Mouse (Mus musculus) heart, embryonic 11.5 days (tissue): ENCODE data around the gene Pde4d. TPM values are rescaled to one million over a fixed set of nuclear protein-coding genes. Genes with fewer than 3 reads are reported as not detected.

Experiments
- ATAC-seq: fragments of 200-750 bp; cut with Nextera tagmentation; replicated peaks from 2 replicates; pipeline ENCODE4 v1.8.0; 2017; ENCODE audit warnings: moderate library complexity; ENCODE audit not compliant: insufficient number of reproducible peaks, low FRiP score, low TSS enrichment
- H3K27ac ChIP-seq: fragments of 300-500 bp; sonication (generic); 2 replicates; pipeline ENCODE4 v1.5.1; 2014; ENCODE audit warnings: mild to moderate bottlenecking, low read depth, low read length
- H3K27me3 ChIP-seq: fragments of 300-500 bp; sonication (generic); 2 replicates; pipeline ENCODE4 v1.6.1; 2014; ENCODE audit warnings: mild to moderate bottlenecking, low read length, mixed read lengths; ENCODE audit not compliant: control insufficient read depth, insufficient read depth
- H3K36me3 ChIP-seq: fragments of 300-500 bp; sonication (generic); 2 replicates; pipeline ENCODE4 v1.6.1; 2014; ENCODE audit warnings: mild to moderate bottlenecking, low read length, moderate library complexity, mixed read lengths; ENCODE audit not compliant: control insufficient read depth, insufficient read depth
- H3K4me1 ChIP-seq: fragments of 300-500 bp; sonication (generic); 2 replicates; pipeline ENCODE4 v1.6.1; 2014; ENCODE audit warnings: low read length; ENCODE audit not compliant: control insufficient read depth, insufficient read depth
- H3K4me2 ChIP-seq: fragments of 300-500 bp; sonication (generic); 2 replicates; pipeline ENCODE4 v1.6.1; 2014; ENCODE audit warnings: mild to moderate bottlenecking, moderate library complexity
- H3K4me3 ChIP-seq: fragments of 300-500 bp; sonication (generic); 2 replicates; pipeline ENCODE4 v1.5.1; 2014; ENCODE audit warnings: low read depth, low read length
- H3K9ac ChIP-seq: fragments of 300-500 bp; sonication (generic); 2 replicates; pipeline ENCODE4 v1.6.1; 2014; ENCODE audit warnings: mild to moderate bottlenecking, low read depth, low read length, moderate library complexity
- H3K9me3 ChIP-seq: fragments of 300-500 bp; sonication (generic); replicated peaks from 2 replicates; pipeline ENCODE4 v1.6.1; 2016; ENCODE audit warnings: low read length; ENCODE audit not compliant: control insufficient read depth
- WGBS: fragments of 180-500 bp; shearing (Covaris S2); extraction: QIAGEN DNeasy Blood & Tissue Kit; methylation state at CpG from one replicate; pipeline ENCODE4 v1.1.7; 2014; ENCODE audit not compliant: insufficient replicate concordance; 5-methylcytosine and 5-hydroxymethylcytosine counted together
- polyA plus RNA-seq: library from polyadenylated mRNA; unstranded; fragments of >200 nt; fragmentation: Nextera tagmentation; extraction: Ambion mirVana; gene quantifications from 2 replicates; pipeline ENCODE4 v1.2.1, GENCODE M21; 2014

Pde4d gene
- polyA plus RNA-seq, 1 experiment from 2014 or later: 27.8 TPM

GRCm38 (mm10) chr13:109191176-109191575 is 741.4 kb downstream of the Pde4d start:
- Histone ChIP-seq H3K4me2 (no peak overlapping the region), H3K4me3 (no peak overlapping the region), H3K36me3 (no peaks in the 10 kb centered on the region), H3K4me1 (no peaks in the 10 kb centered on the region), H3K27me3 (no peaks in the 10 kb centered on the region), H3K9me3 (no peaks in the 10 kb centered on the region), H3K9ac (no peak overlapping the region), H3K27ac (no peak overlapping the region)
- WGBS: 74% methylated on average over 4 of the region's 4 CpGs
- no peak for ATAC-seq

- WGBS: 35% methylated on average over 9 of the region's 9 CpGs
- Histone ChIP-seq H3K27me3 (no peaks in the 10 kb centered on the region), H3K9me3 (no peaks in the 10 kb centered on the region), H3K9ac (no peak overlapping the region), H3K36me3 (no peaks in the 10 kb centered on the region), H3K4me2 (no peak overlapping the region), H3K4me3 (no peak overlapping the region), H3K27ac (no peak overlapping the region), H3K4me1 (no peaks in the 10 kb centered on the region)
- ATAC-seq: no peak
Measured at GRCm38 (mm10) chr13:109205541-109205940, 755.8 kb downstream of the Pde4d start.

GRCm38 (mm10) chr13:109208607-109209006 is 758.9 kb downstream of the Pde4d start:
- peaks cover 3% of the 10 kb centered on the region; the same call in 1 of the 2 replicates for H3K27me3 ChIP-seq
- H3K36me3 ChIP-seq: no peaks in the 10 kb centered on the region
- no peak overlapping the region for H3K4me3 ChIP-seq
- peaks cover 3% of the 10 kb centered on the region; the same call in 1 of the 2 replicates for H3K4me1 ChIP-seq
- H3K9me3 ChIP-seq: no peaks in the 10 kb centered on the region
- 91% methylated on average over 16 of the region's 16 CpGs for WGBS
- no peak overlapping the region for H3K9ac ChIP-seq
- H3K27ac ChIP-seq: no peak overlapping the region
- H3K4me2 ChIP-seq: no peak overlapping the region
- ATAC-seq: no peak

- H3K36me3 ChIP-seq: no peaks in the 10 kb centered on the region
- ATAC-seq: no peak
- no peak overlapping the region for H3K4me2 ChIP-seq
- no peaks in the 10 kb centered on the region for H3K9me3 ChIP-seq
- H3K27me3 ChIP-seq: peaks cover 3% of the 10 kb centered on the region; the same call in 1 of the 2 replicates
- H3K4me1 ChIP-seq: peaks cover 3% of the 10 kb centered on the region; the same call in 1 of the 2 replicates
- H3K9ac ChIP-seq: no peak overlapping the region
- no peak overlapping the region for H3K4me3 ChIP-seq
- 63% methylated on average over 6 of the region's 6 CpGs for WGBS
- no peak overlapping the region for H3K27ac ChIP-seq
Measured at GRCm38 (mm10) chr13:109209413-109209812, 759.7 kb downstream of the Pde4d start.

- no peak overlapping the region for H3K27ac ChIP-seq
- H3K9ac ChIP-seq: no peak overlapping the region
- WGBS: 4% methylated on average over 4 of the region's 4 CpGs
- peaks cover 3% of the 10 kb centered on the region; the same call in 1 of the 2 replicates for H3K27me3 ChIP-seq
- peaks cover 3% of the 10 kb centered on the region; the same call in 1 of the 2 replicates for H3K4me1 ChIP-seq
- no peak overlapping the region for H3K4me2 ChIP-seq
- no peaks in the 10 kb centered on the region for H3K36me3 ChIP-seq
- ATAC-seq: no peak
- no peak overlapping the region for H3K4me3 ChIP-seq
- H3K9me3 ChIP-seq: no peaks in the 10 kb centered on the region
Measured at GRCm38 (mm10) chr13:109210403-109210802, 760.7 kb downstream of the Pde4d start.

GRCm38 (mm10) chr13:109211471-109211870 is 761.7 kb downstream of the Pde4d start:
- H3K27ac ChIP-seq: no peak overlapping the region
- H3K4me2 ChIP-seq: peak overlapping the region; percentile 61
- peaks cover 3% of the 10 kb centered on the region; the same call in 1 of the 2 replicates for H3K27me3 ChIP-seq
- 55% methylated on average over 8 of the region's 8 CpGs for WGBS
- ATAC-seq: no peak
- H3K9ac ChIP-seq: no peak overlapping the region
- H3K36me3 ChIP-seq: no peaks in the 10 kb centered on the region
- no peaks in the 10 kb centered on the region for H3K9me3 ChIP-seq
- peaks cover 3% of the 10 kb centered on the region; the same call in 1 of the 2 replicates for H3K4me1 ChIP-seq
- peak overlapping the region; percentile 36 for H3K4me3 ChIP-seq

- Histone ChIP-seq H3K9ac (peak overlapping the region; percentile 22; the same call in 1 of the 2 replicates), H3K36me3 (no peaks in the 10 kb centered on the region)
- 33% methylated on average over 16 of the region's 16 CpGs for WGBS
Measured at GRCm38 (mm10) chr13:109211941-109212487, 762.3 kb downstream of the Pde4d start.

GRCm38 (mm10) chr13:109212788-109213473 is 763.2 kb downstream of the Pde4d start:
- Histone ChIP-seq H3K36me3 (no peaks in the 10 kb centered on the region), H3K4me2 (peak overlapping the region; percentile 61), H3K9me3 (no peaks in the 10 kb centered on the region), H3K27ac (no peak overlapping the region), H3K4me3 (peak overlapping the region; percentile 15; the same call in 1 of the 2 replicates), H3K27me3 (peaks cover 3% of the 10 kb centered on the region; the same call in 1 of the 2 replicates), H3K9ac (no peak overlapping the region), H3K4me1 (peaks cover 3% of the 10 kb centered on the region; the same call in 1 of the 2 replicates)
- WGBS: 21% methylated on average over 13 of the region's 13 CpGs
- no peak for ATAC-seq

More at GRCm38 (mm10) chr13:109211941-109212487, 762.3 kb downstream of the Pde4d start:
- H3K4me1 ChIP-seq: peaks cover 3% of the 10 kb centered on the region; the same call in 1 of the 2 replicates
- H3K4me2 ChIP-seq: peak overlapping the region; percentile 61
- no peaks in the 10 kb centered on the region for H3K9me3 ChIP-seq
- H3K4me3 ChIP-seq: peak overlapping the region; percentile 36
- no peak overlapping the region for H3K27ac ChIP-seq
- no peak for ATAC-seq
- H3K27me3 ChIP-seq: peaks cover 3% of the 10 kb centered on the region; the same call in 1 of the 2 replicates
